Mouse (Mus musculus) 3T3-L1 (cell line): ENCODE measurements around the gene Slf2.
A peak's percentile ranks its signal among the peaks of the same experiment; 100 is the strongest.

ENCODE experiments used
- DNase-seq: peaks from one replicate; pipeline ENCODE4 v3.0.0-alpha.2; 2015; ENCODE audit warnings: low read depth, low spot score

Slf2 gene

GRCm38 (mm10) chr19:44930744-44931453 lies at the start of gene Slf2:
TSS of gene Slf2 (plus strand) at chr19:44931151.
- peak; percentile 99 for DNase-seq

- DNase-seq, result no peak
Measured at GRCm38 (mm10) chr19:44882552-44883024, 48.4 kb upstream of the Slf2 start.

DNA sequence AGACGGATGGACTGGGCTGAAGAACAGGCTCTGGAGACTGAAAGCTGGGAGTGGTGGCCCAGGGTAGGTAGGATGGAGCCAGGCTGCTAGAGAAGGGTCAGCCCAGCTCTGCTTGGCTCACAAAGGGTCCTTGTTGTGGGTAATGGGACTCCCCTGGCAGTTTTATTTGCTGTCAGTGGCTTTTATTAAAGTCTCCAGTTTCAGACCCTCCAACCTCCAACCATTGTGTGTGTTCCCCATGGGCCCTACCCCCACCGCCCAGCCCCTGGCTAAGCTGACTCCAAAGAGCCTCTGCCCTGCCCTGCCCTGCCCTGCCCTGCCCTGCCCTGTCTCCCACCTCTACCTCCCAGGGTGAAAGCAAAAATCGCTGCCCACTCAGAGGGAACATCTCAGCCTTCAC lies 46.6 kb upstream of the Slf2 start:
- no peak for DNase-seq

DNA sequence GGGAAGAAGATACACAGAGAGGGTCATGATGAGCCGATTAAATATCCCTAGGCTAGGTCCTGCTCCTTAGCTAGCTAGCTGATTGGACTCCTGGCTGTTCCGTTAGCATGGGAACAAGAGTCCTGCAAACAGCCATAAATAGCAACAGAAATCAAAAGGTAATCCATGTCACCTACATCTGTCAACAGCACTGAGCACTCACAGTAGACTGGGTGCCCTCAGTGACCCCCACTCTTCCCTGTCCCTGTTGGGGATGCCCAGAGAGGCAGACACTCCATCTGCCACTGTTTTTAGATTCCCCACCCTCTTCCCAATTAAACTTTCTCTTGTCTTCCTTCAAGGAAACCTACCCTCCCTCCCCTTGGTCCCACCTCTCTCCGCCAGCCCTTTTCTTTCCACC lies 44.5 kb upstream of the Slf2 start:
- no peak for DNase-seq

DNA sequence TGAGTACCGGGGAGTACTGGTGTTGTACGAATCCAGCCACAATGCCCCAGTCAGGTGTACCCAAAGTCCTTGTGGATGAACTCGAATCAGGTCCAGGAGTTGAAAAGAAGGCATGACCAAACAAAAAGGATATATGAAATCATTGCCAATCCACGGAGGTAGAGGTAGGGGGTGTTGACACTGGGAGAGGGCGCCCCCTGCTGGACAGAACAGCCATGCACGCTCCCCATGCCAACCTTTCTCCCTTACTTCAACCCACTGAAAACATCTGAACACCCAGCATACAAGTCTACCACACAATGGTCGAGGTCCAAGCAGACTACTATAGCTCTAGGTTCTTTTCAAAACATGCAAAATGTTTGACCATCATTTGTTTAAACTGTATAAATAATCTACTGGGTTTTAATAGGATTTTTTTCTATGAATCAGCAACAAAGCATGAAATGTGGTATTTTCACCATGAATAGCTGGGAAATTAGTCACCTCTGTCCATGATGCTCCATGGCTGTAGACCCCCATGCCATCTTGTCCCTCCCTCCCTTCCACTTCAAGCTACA lies 43.2 kb upstream of the Slf2 start:
- peak; percentile 52 for DNase-seq

- no peak for DNase-seq
Measured at GRCm38 (mm10) chr19:44889548-44889947, 41.4 kb upstream of the Slf2 start.

GRCm38 (mm10) chr19:44891446-44891845 lies 39.5 kb upstream of the Slf2 start:
- no peak for DNase-seq

- DNase-seq, result no peak
Measured at GRCm38 (mm10) chr19:44893231-44893871, 37.6 kb upstream of the Slf2 start.

DNA sequence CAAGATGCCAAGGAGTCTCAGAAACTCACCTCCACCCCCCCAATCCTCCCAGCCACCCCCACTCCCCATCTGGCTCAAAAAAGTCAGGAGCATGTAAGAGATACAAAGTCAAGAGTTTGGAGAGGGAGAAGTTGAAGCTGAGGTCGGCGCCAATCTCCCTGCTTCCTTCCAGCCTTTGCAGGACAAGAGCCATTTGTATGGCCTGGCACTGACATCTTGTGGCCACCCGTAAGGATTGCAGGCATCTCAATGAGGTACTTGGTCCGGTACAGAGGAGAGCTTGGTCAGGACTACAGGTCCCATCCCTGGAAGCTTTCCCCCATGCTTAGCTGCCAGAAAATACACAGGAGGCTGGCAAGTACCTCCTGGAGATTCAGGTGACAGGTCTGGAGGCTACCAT lies 35.7 kb upstream of the Slf2 start:
- DNase-seq, result peak; percentile 86

GRCm38 (mm10) chr19:44896450-44896849 lies 34.5 kb upstream of the Slf2 start:
- no peak for DNase-seq

DNA sequence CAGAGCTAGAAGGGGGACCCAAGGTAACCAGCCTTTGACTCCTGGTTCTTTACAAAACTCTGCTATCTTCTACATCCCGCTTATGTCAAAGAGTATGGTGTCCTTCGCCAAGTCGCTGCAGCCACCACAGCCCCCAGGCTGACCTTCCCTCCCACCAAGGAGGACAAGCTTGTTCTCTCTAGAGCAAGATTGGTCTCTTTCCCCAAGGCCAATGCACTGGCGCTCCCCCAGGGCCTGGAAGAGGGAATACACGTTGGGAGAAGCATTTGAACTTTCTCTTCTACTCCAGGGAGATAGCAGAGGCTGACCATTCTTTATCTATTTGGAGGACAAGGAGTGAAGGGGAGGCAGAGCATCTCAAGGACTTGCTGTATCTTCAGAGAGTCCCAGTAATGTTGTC lies 33.4 kb upstream of the Slf2 start:
- DNase-seq, result no peak

- DNase-seq, result peak; percentile 58
Measured at GRCm38 (mm10) chr19:44898646-44899045, 32.3 kb upstream of the Slf2 start.

GRCm38 (mm10) chr19:44899104-44899793 lies 31.7 kb upstream of the Slf2 start:
- DNase-seq, result peak; percentile 34

GRCm38 (mm10) chr19:44899947-44900773 lies 30.8 kb upstream of the Slf2 start:
- DNase-seq, result peak; percentile 47

- no peak for DNase-seq
Measured at GRCm38 (mm10) chr19:44901047-44901446, 29.9 kb upstream of the Slf2 start.

DNA sequence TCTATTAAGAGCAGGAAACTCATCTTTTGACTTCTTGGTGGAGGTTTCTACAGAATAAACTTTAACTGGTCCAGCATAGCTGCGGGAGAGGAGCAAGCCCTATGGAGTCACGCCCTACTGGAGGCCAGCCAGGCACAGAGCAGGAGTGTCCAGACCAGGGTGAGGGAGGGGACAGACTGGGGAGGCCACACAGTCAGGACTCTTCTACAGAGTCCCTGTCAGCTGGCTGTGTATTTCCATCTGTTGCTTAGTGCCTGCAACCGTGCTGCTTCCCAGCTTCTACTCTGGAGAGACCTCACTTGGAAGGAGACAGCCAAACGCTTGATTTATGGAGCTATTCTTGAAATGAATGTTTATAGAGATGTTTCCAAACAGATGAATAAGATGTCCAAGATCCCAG lies 28.6 kb upstream of the Slf2 start:
- peak; percentile 54 for DNase-seq

DNA sequence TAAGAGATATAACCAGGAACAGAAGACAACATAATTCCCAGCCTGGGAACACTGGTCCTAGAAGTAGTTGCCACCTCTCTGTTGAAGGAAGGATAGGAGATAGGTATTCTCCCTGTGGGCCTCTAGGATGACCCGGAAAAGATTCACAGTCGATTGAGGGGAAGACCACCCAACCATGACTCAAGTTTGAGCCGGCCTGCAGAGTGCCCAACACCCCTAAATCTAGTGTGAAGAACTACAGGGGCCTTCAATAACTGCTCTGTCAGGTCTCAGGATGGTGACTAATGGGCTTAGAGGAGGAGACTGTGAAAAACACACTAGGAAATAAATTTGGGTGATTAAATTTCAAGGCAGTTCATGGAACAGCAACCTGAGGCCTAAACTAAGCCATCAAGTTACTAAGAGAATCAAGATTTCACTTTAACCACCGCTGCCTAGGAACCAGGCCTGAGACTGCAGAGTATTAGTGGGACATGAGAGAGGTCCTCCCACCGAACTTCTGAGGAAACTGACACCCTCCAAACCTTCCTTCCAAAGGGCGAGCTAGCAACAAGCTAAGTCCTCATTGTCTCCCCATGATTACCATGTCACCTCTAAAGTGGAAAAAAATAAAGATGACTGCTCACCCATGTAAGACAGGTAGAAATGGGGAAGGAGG lies 27.5 kb upstream of the Slf2 start:
- DNase-seq, result no peak

GRCm38 (mm10) chr19:44904141-44904720 lies 26.7 kb upstream of the Slf2 start:
- DNase-seq, result no peak

GRCm38 (mm10) chr19:44905316-44905715 lies 25.6 kb upstream of the Slf2 start:
- no peak for DNase-seq

DNA sequence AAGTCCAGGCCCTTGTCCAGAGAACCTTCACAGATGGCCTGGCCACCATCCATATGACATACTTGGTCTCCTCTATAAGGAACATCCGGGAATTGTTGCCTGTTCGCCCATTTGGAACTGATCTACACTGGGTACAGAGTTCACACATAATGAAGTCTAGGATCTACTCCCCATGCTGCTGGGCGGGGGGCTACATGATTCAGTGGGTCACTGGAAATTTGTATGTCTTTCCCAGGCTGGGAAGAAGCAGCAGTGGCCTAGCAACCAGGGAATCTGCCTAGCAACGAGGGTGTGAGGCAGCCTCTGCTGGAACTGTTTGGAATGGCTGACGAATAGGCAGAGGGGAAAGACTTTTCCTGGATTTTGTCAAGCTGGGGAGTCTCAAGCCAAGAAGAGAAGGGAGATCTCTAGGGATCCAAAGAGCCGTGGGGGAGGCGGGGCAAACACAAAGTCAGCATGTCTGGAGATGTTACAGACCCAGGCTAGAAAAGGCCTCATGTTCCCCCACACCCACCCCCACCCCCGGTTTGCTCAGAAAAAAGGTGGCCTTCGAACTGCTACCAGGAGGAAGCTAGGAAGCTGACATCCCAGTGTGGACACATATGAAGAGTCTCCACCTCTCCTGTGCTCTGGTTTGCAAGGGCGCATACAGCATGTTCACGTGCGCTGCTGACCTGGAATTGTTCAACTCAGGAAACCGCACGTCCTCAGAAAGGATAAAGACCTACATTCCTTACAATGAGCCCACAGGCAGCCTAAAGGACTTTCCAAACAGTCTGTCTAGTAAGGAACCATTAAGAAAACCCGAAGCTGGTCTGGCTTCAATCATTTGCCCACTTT lies 22.9 kb upstream of the Slf2 start:
- DNase-seq, result peak; percentile 49
